Mouse (Mus musculus): ENCODE data around the gene Itsn2.
"Not testable (repeated sequence)": the region's sequence is repeated elsewhere in the genome, so short reads cannot be mapped to it uniquely, and the experiment has no call there.

Itsn2 gene

GRCm38 (mm10) chr12:4593930-4594391, 1.5 kb downstream of the Itsn2 start:
- no peak for ATAC-seq (ENCODE audit: insufficient number of reproducible peaks, low FRiP score, low TSS enrichment)

- ATAC-seq (ENCODE audit: insufficient number of reproducible peaks, low FRiP score, low TSS enrichment): no peak
Measured at GRCm38 (mm10) chr12:4595055-4595454, 2.6 kb downstream of the Itsn2 start.

GRCm38 (mm10) chr12:4598666-4599428, 6.4 kb downstream of the Itsn2 start:
- no peak for ATAC-seq (ENCODE audit: insufficient number of reproducible peaks, low FRiP score, low TSS enrichment)

- ATAC-seq (ENCODE audit: insufficient number of reproducible peaks, low FRiP score, low TSS enrichment): no peak
Measured at GRCm38 (mm10) chr12:4599713-4600112, 7.3 kb downstream of the Itsn2 start.

GRCm38 (mm10) chr12:4606625-4607024, 14.2 kb downstream of the Itsn2 start:
- no peak for ATAC-seq (ENCODE audit: insufficient number of reproducible peaks, low FRiP score, low TSS enrichment)

- no peak for ATAC-seq (ENCODE audit: insufficient number of reproducible peaks, low FRiP score, low TSS enrichment)
Measured at GRCm38 (mm10) chr12:4614722-4615121, 22.3 kb downstream of the Itsn2 start.

- no peak for ATAC-seq (ENCODE audit: insufficient number of reproducible peaks, low FRiP score, low TSS enrichment)
Measured at GRCm38 (mm10) chr12:4624201-4624600, 31.8 kb downstream of the Itsn2 start.

GRCm38 (mm10) chr12:4632957-4633356, 40.5 kb downstream of the Itsn2 start:
- ATAC-seq (ENCODE audit: insufficient number of reproducible peaks, low FRiP score, low TSS enrichment): no peak

GRCm38 (mm10) chr12:4638438-4638837, 46.0 kb downstream of the Itsn2 start:
- no peak for ATAC-seq (ENCODE audit: insufficient number of reproducible peaks, low FRiP score, low TSS enrichment)

- no peak for ATAC-seq (ENCODE audit: insufficient number of reproducible peaks, low FRiP score, low TSS enrichment)
Measured at GRCm38 (mm10) chr12:4640737-4641136, 48.3 kb downstream of the Itsn2 start.

GRCm38 (mm10) chr12:4656813-4657212, 64.4 kb downstream of the Itsn2 start:
- no peak for ATAC-seq (ENCODE audit: insufficient number of reproducible peaks, low FRiP score, low TSS enrichment)

- ATAC-seq (ENCODE audit: insufficient number of reproducible peaks, low FRiP score, low TSS enrichment): no peak
Measured at GRCm38 (mm10) chr12:4664929-4665674, 72.7 kb downstream of the Itsn2 start.

- ATAC-seq (ENCODE audit: insufficient number of reproducible peaks, low FRiP score, low TSS enrichment): no peak
Measured at GRCm38 (mm10) chr12:4665675-4666037, 73.2 kb downstream of the Itsn2 start.

- ATAC-seq (ENCODE audit: insufficient number of reproducible peaks, low FRiP score, low TSS enrichment): no peak
Measured at GRCm38 (mm10) chr12:4676336-4676735, 83.9 kb downstream of the Itsn2 start.

- no peak for ATAC-seq (ENCODE audit: insufficient number of reproducible peaks, low FRiP score, low TSS enrichment)
Measured at GRCm38 (mm10) chr12:4679971-4680370, 87.5 kb downstream of the Itsn2 start.

GRCm38 (mm10) chr12:4685441-4685840, 93.0 kb downstream of the Itsn2 start:
- ATAC-seq (ENCODE audit: insufficient number of reproducible peaks, low FRiP score, low TSS enrichment): no peak

GRCm38 (mm10) chr12:4688386-4688785, 95.9 kb downstream of the Itsn2 start:
- ATAC-seq (ENCODE audit: insufficient number of reproducible peaks, low FRiP score, low TSS enrichment): no peak

GRCm38 (mm10) chr12:4689341-4689740, 96.9 kb downstream of the Itsn2 start:
- no peak for ATAC-seq (ENCODE audit: insufficient number of reproducible peaks, low FRiP score, low TSS enrichment)

- ATAC-seq (ENCODE audit: insufficient number of reproducible peaks, low FRiP score, low TSS enrichment): no peak
Measured at GRCm38 (mm10) chr12:4691193-4691592, 98.8 kb downstream of the Itsn2 start.

- ATAC-seq (ENCODE audit: insufficient number of reproducible peaks, low FRiP score, low TSS enrichment): no peak
Measured at GRCm38 (mm10) chr12:4694534-4694933, 102.1 kb downstream of the Itsn2 start.

GRCm38 (mm10) chr12:4705626-4706025, 113.2 kb downstream of the Itsn2 start:
- not testable (repeated sequence) for ATAC-seq (ENCODE audit: insufficient number of reproducible peaks, low FRiP score, low TSS enrichment)

GRCm38 (mm10) chr12:4706175-4706574, 113.7 kb downstream of the Itsn2 start:
- ATAC-seq (ENCODE audit: insufficient number of reproducible peaks, low FRiP score, low TSS enrichment): no peak
